13 mouse cellular contexts compared by ENCODE assay signal in the genomic region with DNA sequence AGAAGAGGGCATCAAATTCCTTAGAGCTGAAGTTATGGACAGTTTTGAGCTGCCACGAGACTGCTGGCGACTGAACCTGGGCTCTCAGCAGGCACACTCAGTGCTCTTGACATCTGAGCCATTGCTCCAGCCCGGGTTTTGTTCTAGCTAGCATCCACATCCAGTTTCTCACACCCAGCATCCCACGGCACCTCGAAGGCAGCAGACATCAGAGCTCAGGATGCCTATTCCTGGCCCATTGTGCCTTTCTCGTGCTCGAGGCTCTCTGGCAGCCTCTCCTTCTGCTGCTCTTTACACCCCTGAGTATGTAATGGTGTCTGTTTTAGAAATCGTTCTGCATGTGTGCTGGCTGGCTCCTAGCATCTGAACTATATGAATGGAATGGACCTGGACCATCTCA. TPM values are rescaled to one million over a fixed set of nuclear protein-coding genes. Genes with fewer than 3 reads are reported as not detected.
A peak's percentile ranks its signal among the peaks of the same experiment; 100 is the strongest.
DNase-seq lines count a peak whose midpoint lies in the region; ATAC-seq lines count a peak whose summit lies in the region.
"Had no signal": no experiment of that assay in that cellular context is flagged by ENCODE, and none has a peak within 500 bp of the region (broad histone marks: within the 10 kb centered on the region; RNA-seq: fewer than 3 reads in every experiment).

No protein-coding gene starts in this region.

- no peak overlapping the region for H3K4me2 ChIP-seq in hindbrain, embryonic 16.5 days (ENCODE audit: low read length)
- H3K4me2 ChIP-seq: heart, embryonic 13.5 days had no signal

- no peaks in the 10 kb centered on the region for H3K36me3 ChIP-seq in hindbrain, embryonic 16.5 days (ENCODE audit: control insufficient read depth, insufficient read depth, low read length)

- DNase-seq in frontal cortex, postnatal 36 days (ENCODE audit: low spot score in 2 of 2), result peak; percentile 13 to 47
- DNase-seq in frontal cortex, postnatal 14 days (ENCODE audit: low spot score in 2 of 2), result no peak
- peak; percentile 37 for DNase-seq in right cerebral cortex, adult 18-20 months
- DNase-seq in right cerebral cortex, adult 2 months (ENCODE audit: low spot score in 2 of 2), result no peak
- no peak for DNase-seq in adrenal gland, postnatal 4 days (ENCODE audit: low spot score in 2 of 2)
- DNase-seq: B cell, adult 2 months; embryo, embryonic 11 days; heart, postnatal 36 days; kidney, postnatal 10 days had no signal

- H3K4me1 ChIP-seq in hindbrain, embryonic 16.5 days (ENCODE audit: control insufficient read depth, insufficient read depth, low read depth, low read length), result peaks cover 32% of the 10 kb centered on the region

- H3K27me3 ChIP-seq in hindbrain, embryonic 16.5 days (replicated peaks; ENCODE audit: control insufficient read depth, insufficient read depth, low read length), result no peaks in the 10 kb centered on the region
- H3K27me3 ChIP-seq: heart, embryonic 13.5 days had no signal

- H3K27ac ChIP-seq in hindbrain, embryonic 16.5 days (ENCODE audit: low read depth, low read length), result peak overlapping the region; percentile 49

- no peaks in the 10 kb centered on the region for H3K9me3 ChIP-seq in hindbrain, embryonic 16.5 days (ENCODE audit: control insufficient read depth, low read length)
- H3K9me3 ChIP-seq: heart, embryonic 13.5 days had no signal

- H3K9ac ChIP-seq in hindbrain, embryonic 16.5 days (ENCODE audit: low read depth, low read length), result no peak overlapping the region
- H3K9ac ChIP-seq: heart, embryonic 13.5 days had no signal

- 59% methylated on average over 8 of the region's 8 CpGs for WGBS in hindbrain, embryonic 16.5 days

- H3K4me3 ChIP-seq in hindbrain, embryonic 16.5 days (ENCODE audit: low read length), result no peak overlapping the region
- H3K4me3 ChIP-seq: heart, embryonic 13.5 days; layer of hippocampus, adult 2 months had no signal

- ATAC-seq in hindbrain, embryonic 16.5 days, result no peak
- no peak for ATAC-seq in megakaryocyte progenitor cell, adult 5-6 weeks (replicated peaks; ENCODE audit: poor library complexity)

RNA-seq across cellular contexts. Expression of a gene that starts 13.3 kb away (rescaled TPM):
- 53.0 and 58.8 TPM in 2 replicates for polyA plus RNA-seq in hindbrain, embryonic 16.5 days (2015; fragmentation: Nextera tagmentation; extraction: Ambion mirVana)
- 10 to 100 TPM; 26.7 to 29.0 TPM for total RNA-seq in adrenal gland, postnatal 4 days (2021)
- 22.5 and 26.0 TPM in 2 replicates for total RNA-seq in megakaryocyte progenitor cell, adult 5-6 weeks (2015)
- total RNA-seq in megakaryocyte progenitor cell, adult 5-6 weeks (2017), result 44.0 and 52.0 TPM in 2 replicates

Comparison
In these comparisons a context has a peak if more than half of its experiments do, and no peak if none do; other contexts are left out.
1. DNase-seq: peak in frontal cortex, postnatal 36 days (2 of 2) and right cerebral cortex, adult 18-20 months (single experiment); none in frontal cortex, postnatal 14 days (0 of 2), right cerebral cortex, adult 2 months (0 of 2) and adrenal gland, postnatal 4 days (0 of 2).